Mouse (Mus musculus): ENCODE measurements around the gene Tchh. TPM values are rescaled to one million over a fixed set of nuclear protein-coding genes. Genes with fewer than 3 reads are reported as not detected.
A peak's percentile ranks its signal among the peaks of the same experiment; 100 is the strongest.
"Not testable (repeated sequence)": the region's sequence is repeated elsewhere in the genome, so short reads cannot be mapped to it uniquely, and the experiment has no call there.

Tchh gene
- polyA plus RNA-seq, 1 experiment from 2014 or later = 21.3 TPM

- H3K4me1 ChIP-seq = peaks cover 40% of the 10 kb centered on the region
- ATAC-seq (ENCODE audit: insufficient number of reproducible peaks, low FRiP score, low TSS enrichment, low read depth) = 0 out of 2 replicates have a peak, but pooled peaks have one; percentile 41
- H3K9me3 ChIP-seq (replicated peaks) = no peaks in the 10 kb centered on the region
- H3K27me3 ChIP-seq = peaks cover 29% of the 10 kb centered on the region
- H3K9ac ChIP-seq = peak overlapping the region; percentile 21
- peak overlapping the region; percentile 59 for H3K4me3 ChIP-seq (replicated peaks)
- peak overlapping the region; percentile 69 for H3K27ac ChIP-seq (replicated peaks)
- no peaks in the 10 kb centered on the region for H3K36me3 ChIP-seq
- WGBS = under 1% methylated on average over 59 of the region's 59 CpGs
- peak overlapping the region; percentile 95 for H3K4me2 ChIP-seq (replicated peaks)
Measured at GRCm38 (mm10) chr3:93447138-93447841, 5.2 kb downstream of the Tchh start.

GRCm38 (mm10) chr3:93466556-93466955 lies 24.4 kb downstream of the Tchh start:
- H3K9ac ChIP-seq = no peak overlapping the region
- no peak overlapping the region for H3K4me3 ChIP-seq (replicated peaks)
- H3K27ac ChIP-seq (replicated peaks) = no peak overlapping the region
- H3K4me2 ChIP-seq (replicated peaks) = no peak overlapping the region
- WGBS = 63% methylated on average over 3 of the region's 3 CpGs
- no peaks in the 10 kb centered on the region for H3K27me3 ChIP-seq
- ATAC-seq (ENCODE audit: insufficient number of reproducible peaks, low FRiP score, low TSS enrichment, low read depth) = no peak
- H3K4me1 ChIP-seq = no peaks in the 10 kb centered on the region
- H3K9me3 ChIP-seq (replicated peaks) = no peaks in the 10 kb centered on the region
- no peaks in the 10 kb centered on the region for H3K36me3 ChIP-seq

DNA sequence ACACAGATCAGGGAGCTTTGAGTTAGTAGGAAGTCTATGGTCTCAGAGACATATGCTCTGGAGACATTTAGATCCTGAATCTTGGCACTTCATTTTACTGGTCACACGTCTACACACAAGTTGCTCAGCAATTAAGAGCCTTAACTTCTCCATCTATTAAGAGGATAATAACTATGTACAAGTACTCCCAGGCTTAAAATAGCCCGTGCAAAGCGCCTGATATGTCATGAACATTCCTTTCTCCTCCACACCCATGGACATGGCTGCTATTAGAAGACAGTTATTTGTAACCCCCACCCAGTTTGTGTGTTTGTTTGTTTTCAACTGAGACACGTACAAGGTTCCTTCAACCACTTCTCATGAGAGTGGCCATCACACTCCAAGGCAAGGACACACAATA lies 25.0 kb downstream of the Tchh start:
- ATAC-seq (ENCODE audit: insufficient number of reproducible peaks, low FRiP score, low TSS enrichment, low read depth) = no peak
- H3K4me3 ChIP-seq (replicated peaks) = no peak overlapping the region
- no peak overlapping the region for H3K4me2 ChIP-seq (replicated peaks)
- no peak overlapping the region for H3K27ac ChIP-seq (replicated peaks)
- H3K27me3 ChIP-seq = no peaks in the 10 kb centered on the region
- 72% methylated on average over 4 of the region's 4 CpGs for WGBS
- H3K4me1 ChIP-seq = no peaks in the 10 kb centered on the region
- H3K36me3 ChIP-seq = no peaks in the 10 kb centered on the region
- H3K9me3 ChIP-seq (replicated peaks) = no peaks in the 10 kb centered on the region
- H3K9ac ChIP-seq = no peak overlapping the region

DNA sequence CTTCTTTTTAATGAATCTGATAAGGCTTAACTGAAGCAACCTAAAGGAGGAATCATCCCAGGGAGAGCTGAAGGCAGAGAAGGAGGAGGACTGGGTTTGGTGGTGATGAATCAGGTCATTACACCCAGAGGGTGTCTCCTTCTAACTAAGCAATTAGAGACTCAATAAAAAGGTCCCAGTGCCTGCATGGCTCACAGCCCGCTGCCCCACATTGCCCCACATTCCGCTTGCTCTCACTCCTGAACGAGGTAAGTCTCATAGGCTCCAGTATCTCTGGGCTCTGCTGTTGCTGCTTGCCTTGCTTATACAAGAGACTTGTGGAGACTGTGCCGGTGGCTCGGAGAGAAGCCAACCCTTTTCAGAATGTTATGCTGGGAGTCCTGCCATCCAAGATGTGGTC lies 26.4 kb downstream of the Tchh start, which contains the start of gene Tchhl1:
TSS of gene Tchhl1 (plus strand) at position 194 of the 400 bp plus-strand sequence.
- H3K27ac ChIP-seq (replicated peaks) = no peak within 1 kb of the TSS
- no peak for ATAC-seq (ENCODE audit: insufficient number of reproducible peaks, low FRiP score, low TSS enrichment, low read depth)
- H3K27me3 ChIP-seq = no peaks in the 10 kb centered on the region
- H3K36me3 ChIP-seq = no peaks in the 10 kb centered on the region
- H3K4me2 ChIP-seq (replicated peaks) = no peak within 1 kb of the TSS
- H3K4me3 ChIP-seq (replicated peaks) = no peak within 1 kb of the TSS
- H3K4me1 ChIP-seq = no peaks in the 10 kb centered on the region
- no peaks in the 10 kb centered on the region for H3K9me3 ChIP-seq (replicated peaks)
- H3K9ac ChIP-seq = no peak within 1 kb of the TSS
- 62% methylated on average over 5 of the region's 5 CpGs for WGBS

DNA sequence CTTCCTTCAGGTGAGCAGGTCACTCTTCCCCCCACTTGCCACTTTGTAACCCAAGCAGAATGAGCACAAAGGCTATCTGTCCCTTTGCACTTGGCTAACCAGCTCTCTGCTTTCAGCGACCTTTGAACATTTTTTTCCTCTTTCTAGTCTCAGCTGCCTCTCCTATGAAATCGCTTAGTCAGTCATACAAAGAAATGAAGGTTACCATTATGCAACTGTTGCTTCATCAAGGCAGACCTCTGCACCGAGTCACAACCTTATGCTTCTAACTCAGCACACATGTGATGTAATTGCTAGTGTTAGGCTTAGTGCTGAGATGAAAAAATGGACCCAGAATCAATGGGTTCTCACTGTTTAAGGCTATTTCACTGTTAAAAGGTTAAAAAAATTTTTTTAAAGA lies 27.5 kb downstream of the Tchh start:
- no peaks in the 10 kb centered on the region for H3K36me3 ChIP-seq
- no peaks in the 10 kb centered on the region for H3K9me3 ChIP-seq (replicated peaks)
- no peak for ATAC-seq (ENCODE audit: insufficient number of reproducible peaks, low FRiP score, low TSS enrichment, low read depth)
- H3K4me3 ChIP-seq (replicated peaks) = no peak overlapping the region
- H3K27me3 ChIP-seq = no peaks in the 10 kb centered on the region
- H3K27ac ChIP-seq (replicated peaks) = no peak overlapping the region
- no peak overlapping the region for H3K4me2 ChIP-seq (replicated peaks)
- WGBS = 60% methylated on average over 3 of the region's 3 CpGs
- H3K4me1 ChIP-seq = no peaks in the 10 kb centered on the region
- no peak overlapping the region for H3K9ac ChIP-seq

- WGBS = 88% methylated on average over 1 of the region's 1 CpGs
- Histone ChIP-seq H3K4me3 (replicated peaks) (no peak overlapping the region), H3K27me3 (no peaks in the 10 kb centered on the region), H3K4me1 (no peaks in the 10 kb centered on the region), H3K9ac (no peak overlapping the region), H3K36me3 (no peaks in the 10 kb centered on the region), H3K9me3 (replicated peaks) (no peaks in the 10 kb centered on the region), H3K27ac (replicated peaks) (no peak overlapping the region), H3K4me2 (replicated peaks) (no peak overlapping the region)
- ATAC-seq (ENCODE audit: insufficient number of reproducible peaks, low FRiP score, low TSS enrichment, low read depth) = no peak
Measured at GRCm38 (mm10) chr3:93480053-93480452, 37.9 kb downstream of the Tchh start.

DNA sequence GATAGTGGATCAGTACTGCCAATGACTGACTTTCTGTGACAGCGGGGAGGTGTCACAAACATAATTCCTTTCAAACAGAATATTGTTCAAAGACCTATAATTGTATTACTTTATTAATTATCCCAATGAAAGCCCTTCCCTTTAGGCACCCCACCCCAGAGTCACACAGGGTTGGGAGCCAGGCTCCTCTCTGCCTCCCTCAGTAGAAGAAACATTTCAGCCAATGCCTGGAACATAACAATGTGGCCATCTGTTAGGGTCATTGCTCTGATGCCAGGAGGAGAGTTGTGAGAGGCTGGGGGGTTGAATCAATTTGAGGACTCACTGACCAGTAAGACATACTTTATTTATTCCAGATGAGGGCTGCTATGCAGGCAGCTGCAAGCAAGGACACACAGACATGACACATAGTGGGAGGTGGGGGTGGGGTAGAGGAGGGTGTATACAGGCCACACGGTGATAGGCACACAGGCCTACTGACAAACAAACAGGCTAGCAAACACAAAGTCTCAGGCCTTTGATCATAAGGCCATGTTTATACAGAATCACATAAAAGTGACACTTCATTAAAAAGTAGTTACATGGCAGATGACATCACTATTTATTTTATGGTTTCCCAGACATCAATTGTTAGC lies 40.0 kb downstream of the Tchh start:
- Histone ChIP-seq H3K36me3 (no peaks in the 10 kb centered on the region), H3K27me3 (no peaks in the 10 kb centered on the region), H3K4me2 (replicated peaks) (no peak overlapping the region), H3K9ac (no peak overlapping the region), H3K27ac (replicated peaks) (no peak overlapping the region), H3K4me1 (no peaks in the 10 kb centered on the region), H3K9me3 (replicated peaks) (no peaks in the 10 kb centered on the region), H3K4me3 (replicated peaks) (no peak overlapping the region)
- 48% methylated on average over 2 of the region's 2 CpGs for WGBS
- ATAC-seq (ENCODE audit: insufficient number of reproducible peaks, low FRiP score, low TSS enrichment, low read depth) = no peak

DNA sequence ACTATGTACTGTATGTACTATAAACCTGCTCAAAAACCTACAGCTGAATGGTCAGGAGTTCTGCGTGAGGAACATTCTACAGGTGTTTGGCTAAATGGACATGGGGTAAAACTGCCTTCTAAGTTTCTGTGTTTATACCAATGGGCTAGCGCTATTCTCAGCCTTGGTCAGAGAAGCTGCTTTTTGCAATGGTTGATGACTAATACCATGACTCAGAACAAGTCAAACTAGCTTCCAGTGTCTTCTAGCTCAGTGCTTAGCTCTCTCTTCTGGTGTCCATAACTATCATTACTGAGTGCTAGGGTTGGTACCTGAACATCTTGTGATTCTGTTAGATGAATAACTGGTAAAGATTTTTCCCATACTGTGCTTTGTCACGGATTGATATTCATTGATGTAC lies 43.5 kb downstream of the Tchh start:
- H3K4me2 ChIP-seq (replicated peaks) = no peak overlapping the region
- ATAC-seq (ENCODE audit: insufficient number of reproducible peaks, low FRiP score, low TSS enrichment, low read depth) = no peak
- no peak overlapping the region for H3K9ac ChIP-seq
- no peaks in the 10 kb centered on the region for H3K36me3 ChIP-seq
- no peak overlapping the region for H3K27ac ChIP-seq (replicated peaks)
- no peaks in the 10 kb centered on the region for H3K4me1 ChIP-seq
- 82% methylated on average over 3 of the region's 3 CpGs for WGBS
- no peaks in the 10 kb centered on the region for H3K27me3 ChIP-seq
- no peak overlapping the region for H3K4me3 ChIP-seq (replicated peaks)
- H3K9me3 ChIP-seq (replicated peaks) = no peaks in the 10 kb centered on the region

GRCm38 (mm10) chr3:93488541-93488940 lies 46.4 kb downstream of the Tchh start:
- ATAC-seq (ENCODE audit: insufficient number of reproducible peaks, low FRiP score, low TSS enrichment, low read depth) = no peak
- no peak overlapping the region for H3K9ac ChIP-seq
- H3K4me1 ChIP-seq = no peaks in the 10 kb centered on the region
- no peak overlapping the region for H3K4me2 ChIP-seq (replicated peaks)
- H3K27ac ChIP-seq (replicated peaks) = no peak overlapping the region
- no peaks in the 10 kb centered on the region for H3K9me3 ChIP-seq (replicated peaks)
- no peaks in the 10 kb centered on the region for H3K27me3 ChIP-seq
- no peak overlapping the region for H3K4me3 ChIP-seq (replicated peaks)
- no peaks in the 10 kb centered on the region for H3K36me3 ChIP-seq
- 83% methylated on average over 2 of the region's 2 CpGs for WGBS

DNA sequence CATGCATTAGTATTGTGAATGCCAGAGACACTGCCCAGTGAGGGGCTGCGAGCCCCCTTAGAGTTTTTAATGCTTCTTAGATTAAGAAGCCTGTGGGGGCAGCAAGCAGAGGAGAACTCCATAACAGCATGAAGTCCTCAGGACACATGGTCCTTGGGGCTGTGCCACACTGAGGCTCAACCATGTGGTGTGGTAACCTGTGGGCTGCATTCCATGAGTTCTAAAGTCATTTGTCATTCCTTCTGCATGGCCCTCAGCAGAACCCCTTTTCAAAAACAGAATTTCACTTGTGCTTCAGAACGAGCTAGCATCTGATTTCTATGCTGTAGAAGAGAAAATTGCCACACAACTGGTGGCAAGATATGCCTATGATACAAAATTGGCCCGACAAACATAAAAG lies 50.0 kb downstream of the Tchh start:
- WGBS = 68% methylated on average over 3 of the region's 3 CpGs
- no peaks in the 10 kb centered on the region for H3K9me3 ChIP-seq (replicated peaks)
- no peak overlapping the region for H3K9ac ChIP-seq
- no peak for ATAC-seq (ENCODE audit: insufficient number of reproducible peaks, low FRiP score, low TSS enrichment, low read depth)
- H3K4me3 ChIP-seq (replicated peaks) = no peak overlapping the region
- no peak overlapping the region for H3K4me2 ChIP-seq (replicated peaks)
- H3K4me1 ChIP-seq = no peaks in the 10 kb centered on the region
- no peaks in the 10 kb centered on the region for H3K27me3 ChIP-seq
- H3K36me3 ChIP-seq = no peaks in the 10 kb centered on the region
- H3K27ac ChIP-seq (replicated peaks) = no peak overlapping the region

GRCm38 (mm10) chr3:93493992-93494391 lies 51.9 kb downstream of the Tchh start:
- Histone ChIP-seq H3K27ac (replicated peaks) (no peak overlapping the region), H3K9me3 (replicated peaks) (no peaks in the 10 kb centered on the region), H3K4me2 (replicated peaks) (no peak overlapping the region), H3K4me3 (replicated peaks) (no peak overlapping the region), H3K36me3 (no peaks in the 10 kb centered on the region), H3K27me3 (no peaks in the 10 kb centered on the region), H3K4me1 (no peaks in the 10 kb centered on the region), H3K9ac (no peak overlapping the region)
- WGBS = 2% methylated on average over 4 of the region's 4 CpGs
- ATAC-seq (ENCODE audit: insufficient number of reproducible peaks, low FRiP score, low TSS enrichment, low read depth) = no peak

DNA sequence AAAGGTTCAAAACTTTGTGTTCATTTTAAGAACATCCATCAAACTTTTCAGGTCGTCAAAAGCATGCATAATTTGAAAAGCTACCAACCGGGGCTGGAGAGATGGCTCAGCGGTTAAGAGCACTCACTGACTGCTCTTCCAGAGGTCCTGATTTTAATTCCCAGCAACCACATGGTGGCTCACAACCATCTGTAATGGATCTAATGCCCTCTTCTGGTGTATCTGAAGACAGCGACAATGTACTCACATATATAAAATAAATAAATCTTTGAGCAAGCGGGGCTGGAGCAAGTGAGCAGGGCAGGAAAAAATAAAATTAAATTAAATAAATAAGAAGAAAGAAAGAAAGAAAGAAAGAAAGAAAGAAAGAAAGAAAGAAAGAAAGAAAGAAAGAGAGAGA lies 52.6 kb downstream of the Tchh start:
- not testable (repeated sequence) for H3K27me3 ChIP-seq; H3K27ac ChIP-seq (replicated peaks); H3K9me3 ChIP-seq (replicated peaks); H3K4me1 ChIP-seq; H3K9ac ChIP-seq; H3K36me3 ChIP-seq; H3K4me2 ChIP-seq (replicated peaks); ATAC-seq (ENCODE audit: insufficient number of reproducible peaks, low FRiP score, low TSS enrichment, low read depth); H3K4me3 ChIP-seq (replicated peaks)
- WGBS = 18% methylated on average over 5 of the region's 5 CpGs

All from embryonic facial prominence, embryonic 15.5 days (tissue).